In the genomic region with DNA sequence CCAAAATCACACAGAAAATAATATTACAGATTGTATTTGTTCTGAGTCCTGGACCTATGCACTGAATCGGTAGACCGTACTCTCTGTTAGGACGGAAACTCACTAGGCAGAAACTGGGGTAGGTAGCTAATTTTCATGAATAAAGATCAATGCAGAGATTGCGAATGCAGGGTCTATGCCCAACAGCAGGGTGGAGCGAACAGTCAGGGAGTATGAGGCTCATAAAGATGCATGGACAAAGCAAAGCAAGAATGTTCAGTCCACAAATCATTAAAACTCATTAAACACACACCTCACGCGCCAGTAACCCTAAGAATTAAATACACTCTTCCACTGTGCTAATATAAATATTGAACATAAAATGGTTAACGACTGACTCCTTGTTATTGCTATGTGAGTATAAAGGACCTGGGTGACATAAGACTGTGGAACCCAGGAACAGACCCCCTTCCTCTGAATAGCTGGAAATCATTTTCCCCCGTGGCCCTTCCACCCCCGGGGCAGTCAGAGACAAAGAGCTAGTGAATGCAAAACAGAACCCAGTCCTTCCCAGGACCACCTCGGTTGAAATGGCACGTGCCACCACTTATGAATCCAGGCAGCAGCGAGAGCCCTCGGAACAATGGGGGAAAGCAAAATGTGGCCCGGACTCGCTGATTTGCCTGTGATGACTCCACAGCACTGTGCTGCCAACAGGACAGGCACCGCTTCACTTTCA, we compare ENCODE assay signal across 9 mouse cellular contexts.
A peak's percentile ranks its signal among the peaks of the same experiment; 100 is the strongest.
DNase-seq lines count a peak whose midpoint lies in the region; ATAC-seq and TF ChIP-seq lines count a peak whose summit lies in the region.
"Had no signal": no experiment of that assay in that cellular context is flagged by ENCODE, and none has a peak within 500 bp of the region (broad histone marks: within the 10 kb centered on the region; RNA-seq: fewer than 3 reads in every experiment).

No protein-coding gene starts in this region.

- H3K27me3 ChIP-seq in lung, embryonic 14.5 days (ENCODE audit: insufficient read depth, low read length) = no peaks in the 10 kb centered on the region
- 0 out of 2 replicates have a peak, but pooled peaks cover 5% of the 10 kb centered on the region for H3K27me3 ChIP-seq in forebrain, postnatal 0 days (ENCODE audit: insufficient read depth, low read length)
- no peaks in the 10 kb centered on the region for H3K27me3 ChIP-seq in lung, embryonic 16.5 days (ENCODE audit: control insufficient read depth, insufficient read depth, low read depth, low read length)
- H3K27me3 ChIP-seq in stomach, embryonic 16.5 days (ENCODE audit: control insufficient read depth, insufficient read depth, low read length) = no peaks in the 10 kb centered on the region
- H3K27me3 ChIP-seq: liver, embryonic 13.5 days had no signal

- no peak overlapping the region for H3K9ac ChIP-seq in lung, embryonic 14.5 days
- H3K9ac ChIP-seq in forebrain, postnatal 0 days = no peak overlapping the region
- H3K9ac ChIP-seq in lung, embryonic 16.5 days (ENCODE audit: low read length) = 0 out of 2 replicates have a peak overlapping the region, but pooled peaks have one; percentile 17
- H3K9ac ChIP-seq in stomach, embryonic 16.5 days (ENCODE audit: low read length) = no peak overlapping the region
- H3K9ac ChIP-seq: liver, embryonic 13.5 days had no signal

- H3K27ac ChIP-seq in lung, embryonic 14.5 days (ENCODE audit: low read depth) = peak overlapping the region; percentile 31; the same call in 1 of the 2 replicates
- no peak overlapping the region for H3K27ac ChIP-seq in forebrain, postnatal 0 days (ENCODE audit: low read depth, low read length)
- no peak overlapping the region for H3K27ac ChIP-seq in lung, embryonic 16.5 days (ENCODE audit: low read length)
- no peak overlapping the region for H3K27ac ChIP-seq in stomach, embryonic 16.5 days (ENCODE audit: low read length)
- H3K27ac ChIP-seq: liver, embryonic 13.5 days had no signal

- peak; percentile 73 for DNase-seq in lung, embryonic 14.5 days
- DNase-seq in lung, postnatal 36 days = no peak
- DNase-seq in forebrain, postnatal 0 days = peak; percentile 40
- DNase-seq in adrenal gland, adult 18-20 months (ENCODE audit: low spot score in 2 of 2) = no peak
- DNase-seq in cerebellum, adult 9-11 months = no peak
- no peak for DNase-seq in ovary, postnatal 36 days (ENCODE audit: low spot score)
- DNase-seq: liver, embryonic 13.5 days had no signal

- no peaks in the 10 kb centered on the region for H3K36me3 ChIP-seq in lung, embryonic 14.5 days (ENCODE audit: insufficient read depth)
- no peaks in the 10 kb centered on the region for H3K36me3 ChIP-seq in forebrain, postnatal 0 days (ENCODE audit: insufficient read depth)
- no peaks in the 10 kb centered on the region for H3K36me3 ChIP-seq in lung, embryonic 16.5 days (ENCODE audit: control insufficient read depth, insufficient read depth, low read length)
- no peaks in the 10 kb centered on the region for H3K36me3 ChIP-seq in stomach, embryonic 16.5 days (ENCODE audit: control insufficient read depth, insufficient read depth, low read length)
- H3K36me3 ChIP-seq: liver, embryonic 13.5 days had no signal

- no peaks in the 10 kb centered on the region for H3K4me1 ChIP-seq in lung, embryonic 14.5 days (ENCODE audit: insufficient read depth)
- 0 out of 2 replicates have a peak, but pooled peaks cover 3% of the 10 kb centered on the region for H3K4me1 ChIP-seq in forebrain, postnatal 0 days (ENCODE audit: insufficient read depth)
- peaks cover 2% of the 10 kb centered on the region; the same call in 1 of the 2 replicates for H3K4me1 ChIP-seq in lung, embryonic 16.5 days (replicated peaks; ENCODE audit: control insufficient read depth, insufficient read depth, low read length)
- H3K4me1 ChIP-seq in stomach, embryonic 16.5 days (ENCODE audit: control insufficient read depth, insufficient read depth, low read length) = peaks cover 4% of the 10 kb centered on the region; the same call in 1 of the 2 replicates
- H3K4me1 ChIP-seq: liver, embryonic 13.5 days had no signal

- TF ChIP-seq CTCF in lung, embryonic 14.5 days (IDR thresholded peaks at IDR 0.05; ENCODE audit: low read depth) = no peak
- no peak for TF ChIP-seq CTCF in forebrain, postnatal 0 days (IDR thresholded peaks at IDR 0.05; ENCODE audit: low read depth)

- peak overlapping the region; percentile 34; the same call in 1 of the 2 replicates for H3K4me2 ChIP-seq in lung, embryonic 14.5 days
- 0 out of 2 replicates have a peak overlapping the region, but pooled peaks have one; percentile 13 for H3K4me2 ChIP-seq in forebrain, postnatal 0 days (ENCODE audit: low read depth)
- H3K4me2 ChIP-seq in lung, embryonic 16.5 days (ENCODE audit: low read depth, low read length) = peak overlapping the region; percentile 30
- H3K4me2 ChIP-seq in stomach, embryonic 16.5 days (ENCODE audit: low read depth, low read length) = no peak overlapping the region
- H3K4me2 ChIP-seq: liver, embryonic 13.5 days had no signal

- no peaks in the 10 kb centered on the region for H3K9me3 ChIP-seq in lung, embryonic 14.5 days (ENCODE audit: low read depth, low read length)
- no peaks in the 10 kb centered on the region for H3K9me3 ChIP-seq in forebrain, postnatal 0 days (ENCODE audit: low read length)
- no peaks in the 10 kb centered on the region for H3K9me3 ChIP-seq in lung, embryonic 16.5 days (ENCODE audit: control insufficient read depth, low read length)
- no peaks in the 10 kb centered on the region for H3K9me3 ChIP-seq in stomach, embryonic 16.5 days (replicated peaks; ENCODE audit: control insufficient read depth, low read length)
- H3K9me3 ChIP-seq: liver, embryonic 13.5 days had no signal

- 44% methylated on average over 17 of the region's 17 CpGs for WGBS in lung, embryonic 14.5 days
- 13% methylated on average over 17 of the region's 17 CpGs for WGBS in forebrain, postnatal 0 days
- 43% methylated on average over 17 of the region's 17 CpGs for WGBS in lung, embryonic 16.5 days
- WGBS in stomach, embryonic 16.5 days = 38% methylated on average over 17 of the region's 17 CpGs

- no peak overlapping the region for H3K4me3 ChIP-seq in lung, embryonic 14.5 days (ENCODE audit: low read depth, low read length)
- no peak overlapping the region for H3K4me3 ChIP-seq in forebrain, postnatal 0 days (ENCODE audit: low read depth, low read length)
- H3K4me3 ChIP-seq in lung, embryonic 16.5 days (ENCODE audit: low read length) = no peak overlapping the region
- H3K4me3 ChIP-seq in stomach, embryonic 16.5 days (replicated peaks; ENCODE audit: low read length) = no peak overlapping the region
- H3K4me3 ChIP-seq: liver, embryonic 13.5 days had no signal

- ATAC-seq in lung, embryonic 14.5 days (ENCODE audit: insufficient read depth) = peak; percentile 59
- ATAC-seq in forebrain, postnatal 0 days = peak; percentile 89
- peak; percentile 87 for ATAC-seq in lung, embryonic 16.5 days (ENCODE audit: low read depth)
- peak; percentile 33; the same call in 1 of the 2 replicates for ATAC-seq in stomach, embryonic 16.5 days (ENCODE audit: insufficient read depth, low FRiP score)

Comparison
In these comparisons a context has a peak if more than half of its experiments do, and no peak if none do; other contexts are left out.
1. DNase-seq: peak in lung, embryonic 14.5 days (single experiment) and forebrain, postnatal 0 days (single experiment); none in lung, postnatal 36 days (single experiment), adrenal gland, adult 18-20 months (0 of 2), cerebellum, adult 9-11 months (single experiment) and ovary, postnatal 36 days (single experiment).
2. ATAC-seq: peak in every context shown above with its lines; median percentile 89 in forebrain, postnatal 0 days; 87 in lung, embryonic 16.5 days; 59 in lung, embryonic 14.5 days; 33 in stomach, embryonic 16.5 days.